Mouse (Mus musculus) heart, postnatal 0 days (tissue): Measurements from ENCODE around the gene Tssk4. TPM values are rescaled to one million over a fixed set of nuclear protein-coding genes. Genes with fewer than 3 reads are reported as not detected.
A peak's percentile ranks its signal among the peaks of the same experiment; 100 is the strongest.

Experiments used
- ATAC-seq: fragments of 200-750 bp; cut with Nextera tagmentation; 2 replicates; pipeline ENCODE4 v1.8.0; 2017; ENCODE audit warnings: low read depth, moderate number of reproducible peaks, moderate library complexity; ENCODE audit not compliant: insufficient read depth
- DNase-seq: peaks from one replicate; pipeline ENCODE4 v3.0.0-alpha.2; 2016; ENCODE audit warnings: low spot score
- H3K27ac ChIP-seq: fragments of 300-500 bp; sonication (generic); 2 replicates; pipeline ENCODE4 v1.5.1; 2014; ENCODE audit warnings: low read depth, mild to moderate bottlenecking
- H3K27me3 ChIP-seq: fragments of 300-500 bp; sonication (generic); 2 replicates; pipeline ENCODE4 v1.6.1; 2014; ENCODE audit warnings: low read length, mixed read lengths; ENCODE audit not compliant: control insufficient read depth, insufficient read depth
- H3K36me3 ChIP-seq: fragments of 300-500 bp; sonication (generic); replicated peaks from 2 replicates; pipeline ENCODE4 v1.6.1; 2014; ENCODE audit warnings: low read length, mixed read lengths; ENCODE audit not compliant: control insufficient read depth, insufficient read depth
- H3K4me1 ChIP-seq: fragments of 300-500 bp; sonication (generic); 2 replicates; pipeline ENCODE4 v1.6.1; 2014; ENCODE audit warnings: antibody characterized with exemption; ENCODE audit not compliant: control insufficient read depth, insufficient read depth
- H3K4me2 ChIP-seq: fragments of 300-500 bp; sonication (generic); 2 replicates; pipeline ENCODE4 v1.6.1; 2014; ENCODE audit warnings: low read depth, mild to moderate bottlenecking, low read length, moderate library complexity
- H3K4me3 ChIP-seq: fragments of 300-500 bp; sonication (generic); 2 replicates; pipeline ENCODE4 v1.5.1; 2014; ENCODE audit warnings: low read depth, low read length
- H3K9ac ChIP-seq: fragments of 300-500 bp; sonication (generic); replicated peaks from 2 replicates; pipeline ENCODE4 v1.6.1; 2014; ENCODE audit warnings: low read depth, low read length, mixed read lengths
- H3K9me3 ChIP-seq: fragments of 300-500 bp; sonication (generic); replicated peaks from 2 replicates; pipeline ENCODE4 v1.6.1; 2016; ENCODE audit warnings: low read length; ENCODE audit not compliant: control insufficient read depth
- CTCF ChIP-seq: IDR thresholded peaks from 2 replicates; pipeline ENCODE4 v1.5.1; 2016; ENCODE audit warnings: antibody characterized with exemption, control low read depth, low read depth
- EP300 ChIP-seq: IDR thresholded peaks from 2 replicates; pipeline ENCODE4 v1.6.1; 2016; ENCODE audit warnings: antibody characterized with exemption, low read depth
- WGBS: fragments of 180-500 bp; shearing (Covaris S2); extraction: QIAGEN DNeasy Blood & Tissue Kit; methylation state at CpG from one replicate; pipeline ENCODE4 v1.1.7; 2014; 5-methylcytosine and 5-hydroxymethylcytosine counted together
- polyA plus RNA-seq: library from polyadenylated mRNA; unstranded; fragments of >200 nt; fragmentation: Nextera tagmentation; extraction: Ambion mirVana; gene quantifications from 2 replicates; pipeline ENCODE4 v1.2.1, GENCODE M21; 2015
- total RNA-seq: library from RNA; depleted of rRNA; stranded (reverse); fragments of >200 nt; gene quantifications from 2 replicates; pipeline ENCODE4 v1.2.3, GENCODE M21; 2014; ENCODE audit warnings: low replicate concordance; rRNA removed

Tssk4 gene
- 0.12 TPM in 1 of 2 replicates, not detected in the other for total RNA-seq
- polyA plus RNA-seq = 0.25 and 0.31 TPM in 2 replicates

DNA sequence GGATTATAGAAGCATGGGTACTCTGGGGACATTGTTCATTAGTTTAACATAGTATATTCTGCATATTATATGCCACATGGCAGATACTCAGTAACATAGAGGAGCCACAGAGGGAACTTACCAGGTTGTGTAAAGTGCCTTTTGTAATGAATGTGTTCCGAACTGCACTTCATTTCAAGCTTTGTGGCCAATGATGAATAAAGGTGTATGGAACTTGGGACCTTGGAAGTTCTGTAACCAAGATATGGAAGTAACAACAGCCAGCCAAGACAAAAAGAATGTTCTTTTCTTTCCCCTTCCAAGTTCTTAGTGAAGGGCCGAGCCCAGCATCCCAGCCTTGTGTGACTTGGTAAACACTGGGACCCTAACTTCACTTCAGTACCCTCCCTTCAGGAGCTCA is at the start of gene Tssk4:
Gene Tssk4 (plus strand): TSS at position 301 of the 400 bp plus-strand sequence.
- no peak within 1 kb of the TSS for H3K9ac ChIP-seq
- TF ChIP-seq EP300 = no peak
- no peak for TF ChIP-seq CTCF
- no peaks in the 10 kb centered on the region for H3K27me3 ChIP-seq
- no peak within 1 kb of the TSS for H3K27ac ChIP-seq
- H3K4me1 ChIP-seq = no peaks in the 10 kb centered on the region
- no peaks in the 10 kb centered on the region for H3K9me3 ChIP-seq
- ATAC-seq = no peak
- DNase-seq = no peak
- no peak within 1 kb of the TSS for H3K4me3 ChIP-seq
- no peak within 1 kb of the TSS for H3K4me2 ChIP-seq
- H3K36me3 ChIP-seq = peaks cover 10% of the 10 kb centered on the region; the same call in 1 of the 2 replicates
- WGBS = 87% methylated on average over 2 of the region's 2 CpGs

DNA sequence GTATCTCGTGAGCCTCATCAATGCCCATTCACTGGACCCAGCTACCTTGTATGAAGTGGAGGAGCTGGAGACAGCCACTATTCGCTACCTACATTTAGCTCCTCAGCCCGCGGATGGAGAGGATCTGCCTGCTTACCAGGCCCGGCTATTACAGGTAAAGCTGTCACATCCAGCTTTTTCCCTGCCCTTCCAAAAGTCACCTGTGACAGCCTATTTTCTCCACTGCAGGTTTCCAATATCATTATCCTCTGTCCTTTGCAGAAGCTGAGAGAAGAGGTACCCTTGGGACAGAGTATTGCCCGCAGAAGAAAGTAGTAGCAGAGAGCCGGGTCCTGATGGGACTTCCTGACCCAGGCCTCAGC is 46.7 kb upstream of the Tssk4 start, which contains the start of gene Irf9:
Gene Irf9 (plus strand): TSS at position 301 of the 362 bp plus-strand sequence.
- no peak for TF ChIP-seq CTCF
- TF ChIP-seq EP300 = no peak
- H3K36me3 ChIP-seq = peaks cover 80% of the 10 kb centered on the region
- H3K9ac ChIP-seq = peak within 1 kb of the TSS; percentile 66
- peak within 1 kb of the TSS; percentile 92 for H3K27ac ChIP-seq
- ATAC-seq (peak; percentile 3), DNase-seq (no peak)
- no peaks in the 10 kb centered on the region for H3K9me3 ChIP-seq
- H3K27me3 ChIP-seq = no peaks in the 10 kb centered on the region
- WGBS = 80% methylated on average over 7 of the region's 7 CpGs
- H3K4me3 ChIP-seq = peak within 1 kb of the TSS; percentile 58
- H3K4me1 ChIP-seq = peaks cover 3% of the 10 kb centered on the region; the same call in 1 of the 2 replicates
- H3K4me2 ChIP-seq = peak within 1 kb of the TSS; percentile 70

DNA sequence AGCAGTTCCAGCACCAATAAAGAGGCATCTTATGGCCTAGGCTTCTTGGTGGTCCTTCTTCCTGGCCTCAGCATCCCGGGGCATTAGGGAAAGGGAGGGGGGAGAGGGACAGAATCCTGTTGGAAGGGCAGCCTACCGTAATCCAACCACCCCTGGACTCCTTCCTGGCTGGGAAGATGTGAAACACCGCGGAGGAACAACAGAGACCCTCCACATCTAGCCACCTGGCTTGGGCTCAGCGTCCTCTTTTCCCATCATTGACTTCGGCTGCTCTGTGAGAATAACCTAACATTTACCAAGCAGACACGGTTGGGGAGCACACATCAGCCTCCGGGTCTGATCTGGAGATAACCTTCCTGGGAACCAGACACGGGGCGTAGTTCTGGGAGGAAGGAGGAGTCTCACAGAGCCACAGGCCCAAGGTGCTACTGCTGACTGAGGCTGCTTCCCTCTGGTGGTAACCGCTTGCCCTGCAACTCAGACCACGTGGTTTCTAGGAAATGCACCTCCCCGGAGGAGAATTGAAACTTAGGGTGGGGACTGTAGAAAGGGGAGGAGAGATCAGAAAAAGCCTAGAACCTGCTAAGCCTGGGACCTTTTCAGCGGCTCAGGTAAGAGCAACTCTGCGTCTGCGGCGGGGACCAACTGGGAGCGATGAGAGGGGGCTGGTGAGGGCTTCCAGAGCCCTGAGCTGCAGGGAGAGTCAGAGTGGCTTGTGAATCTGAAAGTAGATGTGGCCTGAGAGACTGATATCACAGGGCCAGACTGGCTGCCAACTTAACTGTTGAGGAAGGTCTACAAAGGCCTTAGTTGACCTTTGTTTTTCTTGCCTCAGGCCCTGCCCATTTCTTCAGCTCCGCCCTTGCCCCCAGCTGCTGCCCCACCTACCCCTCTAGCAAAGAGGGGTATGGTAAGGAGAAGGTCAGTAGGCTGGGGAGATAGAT is 46.1 kb upstream of the Tssk4 start:
- peaks cover 3% of the 10 kb centered on the region; the same call in 1 of the 2 replicates for H3K4me1 ChIP-seq
- H3K4me3 ChIP-seq = peak overlapping the region; percentile 58
- peak overlapping the region; percentile 70 for H3K4me2 ChIP-seq
- H3K27me3 ChIP-seq = no peaks in the 10 kb centered on the region
- no peaks in the 10 kb centered on the region for H3K9me3 ChIP-seq
- H3K27ac ChIP-seq = peak overlapping the region; percentile 92
- peaks cover 80% of the 10 kb centered on the region for H3K36me3 ChIP-seq
- H3K9ac ChIP-seq = peak overlapping the region; percentile 66
- peak; percentile 92 for ATAC-seq
- peak; percentile 95 for DNase-seq
- no peak; the same call in 1 of the 2 replicates for TF ChIP-seq EP300
- TF ChIP-seq CTCF = peak; percentile 96
- WGBS = 14% methylated on average over 19 of the region's 19 CpGs

DNA sequence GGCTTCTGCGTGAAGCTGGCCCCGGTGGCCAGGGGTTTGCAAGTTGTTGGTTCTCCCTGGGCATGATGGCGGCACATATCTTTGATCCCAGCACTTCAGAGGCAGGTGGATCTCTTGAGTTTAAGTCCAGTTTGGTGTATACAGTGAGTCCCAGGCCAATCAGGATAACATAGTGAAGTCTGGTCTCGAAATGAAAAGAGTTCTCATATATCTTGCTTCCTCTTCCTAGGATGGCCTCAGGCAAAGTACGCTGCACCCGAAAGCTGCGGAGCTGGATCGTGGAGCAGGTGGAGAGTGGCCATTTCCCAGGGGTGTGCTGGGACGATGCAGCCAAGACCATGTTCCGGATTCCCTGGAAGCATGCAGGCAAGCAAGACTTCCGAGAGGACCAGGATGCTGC is 45.2 kb upstream of the Tssk4 start:
- peak overlapping the region; percentile 70 for H3K4me2 ChIP-seq
- no peak for DNase-seq
- peak overlapping the region; percentile 66 for H3K9ac ChIP-seq
- WGBS = 91% methylated on average over 11 of the region's 11 CpGs
- no peaks in the 10 kb centered on the region for H3K9me3 ChIP-seq
- peak overlapping the region; percentile 58 for H3K4me3 ChIP-seq
- no peaks in the 10 kb centered on the region for H3K27me3 ChIP-seq
- H3K27ac ChIP-seq = peak overlapping the region; percentile 92
- no peak for TF ChIP-seq EP300
- no peak for TF ChIP-seq CTCF
- no peak for ATAC-seq
- H3K4me1 ChIP-seq = peaks cover 3% of the 10 kb centered on the region; the same call in 1 of the 2 replicates
- H3K36me3 ChIP-seq = peaks cover 80% of the 10 kb centered on the region

DNA sequence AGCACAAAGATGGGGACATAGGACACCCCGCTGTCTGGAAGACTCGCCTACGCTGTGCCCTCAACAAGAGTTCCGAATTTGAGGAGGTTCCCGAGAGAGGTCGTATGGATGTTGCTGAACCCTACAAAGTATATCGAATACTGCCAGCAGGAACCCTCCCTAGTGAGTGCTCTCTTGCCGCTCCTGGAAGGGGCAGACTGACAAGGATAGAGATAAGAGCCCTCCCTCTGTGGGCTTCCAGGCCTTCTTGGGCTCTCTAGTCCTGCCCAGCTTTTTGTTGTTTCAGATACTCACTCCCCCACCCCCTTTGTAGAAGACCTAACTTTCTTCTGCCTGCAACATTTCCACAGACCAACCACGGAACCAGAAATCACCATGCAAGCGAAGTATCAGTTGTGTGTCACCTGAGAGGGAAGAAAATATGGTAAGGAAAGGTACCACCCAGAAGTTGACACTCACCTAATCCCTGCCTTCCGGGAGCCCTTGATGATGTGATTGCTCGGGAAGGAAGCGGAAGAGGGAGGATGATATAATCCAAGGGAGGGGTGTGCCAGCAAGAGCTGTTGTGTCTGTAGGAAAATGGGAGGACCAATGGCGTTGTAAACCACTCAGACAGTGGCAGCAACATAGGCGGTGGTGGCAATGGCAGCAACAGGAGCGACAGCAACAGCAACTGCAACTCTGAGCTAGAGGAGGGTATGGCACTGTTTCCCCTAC is 44.1 kb upstream of the Tssk4 start:
- H3K4me2 ChIP-seq = peak overlapping the region; percentile 20; the same call in 1 of the 2 replicates
- H3K9me3 ChIP-seq = no peaks in the 10 kb centered on the region
- peaks cover 3% of the 10 kb centered on the region; the same call in 1 of the 2 replicates for H3K4me1 ChIP-seq
- 79% methylated on average over 16 of the region's 16 CpGs for WGBS
- DNase-seq (no peak), ATAC-seq (no peak)
- H3K36me3 ChIP-seq = peaks cover 78% of the 10 kb centered on the region
- TF ChIP-seq CTCF (no peak), EP300 (no peak)
- H3K4me3 ChIP-seq = no peak overlapping the region
- H3K27ac ChIP-seq = no peak overlapping the region
- H3K9ac ChIP-seq = no peak overlapping the region
- no peaks in the 10 kb centered on the region for H3K27me3 ChIP-seq
